Mouse (Mus musculus) small intestine, adult 2 months (tissue): ENCODE data around the gene H2-DMb1.

Experiments
- CTCF ChIP-seq: fragments of 200-500 bp; IDR thresholded peaks from 2 replicates; pipeline ENCODE4 v1.5.1; 2012; ENCODE audit warnings: low read depth, mild to moderate bottlenecking, control low read depth, inconsistent platforms, low read length, moderate library complexity, mixed read lengths; ENCODE audit not compliant: insufficient replicate concordance, insufficient read length; ENCODE audit errors: extremely low read depth
- POLR2A ChIP-seq: fragments of 200-500 bp; IDR thresholded peaks from 2 replicates; pipeline ENCODE4 v1.6.1; 2012; ENCODE audit warnings: low read depth, mild to moderate bottlenecking, control low read depth, inconsistent platforms, low read length, moderate library complexity

- TF ChIP-seq CTCF, result no peak
- TF ChIP-seq POLR2A, result no peak
Observed at GRCm38 (mm10) chr17:34107109-34107867, 45.6 kb upstream of the H2-DMb1 start.
